11 mouse cellular contexts compared by ENCODE assay signal in the genomic region with DNA sequence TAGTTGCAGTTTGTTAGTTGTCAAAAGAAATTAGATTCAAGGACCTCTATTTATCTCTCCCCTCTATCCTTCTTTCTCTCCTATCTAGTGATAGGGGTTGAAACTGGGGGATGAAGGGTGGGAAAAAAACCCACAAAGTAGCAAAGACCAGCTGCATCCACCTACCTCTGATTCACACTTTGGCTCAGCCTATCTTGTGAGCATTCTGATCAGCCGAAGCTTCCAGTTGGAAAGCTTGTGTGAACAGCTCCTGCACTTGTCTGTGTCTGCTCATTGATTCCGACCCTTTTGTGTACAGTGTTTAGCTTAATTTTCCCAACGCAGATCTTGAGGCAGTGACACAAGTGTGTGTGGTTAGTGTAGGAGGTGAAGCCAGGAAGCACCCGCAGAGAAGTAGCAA. TPM values are rescaled to one million over a fixed set of nuclear protein-coding genes. Genes with fewer than 3 reads are reported as not detected.
DNase-seq lines count a peak whose midpoint lies in the region; ATAC-seq and TF ChIP-seq lines count a peak whose summit lies in the region.
"Had no signal": no experiment of that assay in that cellular context is flagged by ENCODE, and none has a peak within 500 bp of the region (broad histone marks: within the 10 kb centered on the region; RNA-seq: fewer than 3 reads in every experiment).

No protein-coding gene starts in this region.

- peaks cover 12% of the 10 kb centered on the region for H3K36me3 ChIP-seq in heart, embryonic 13.5 days
- peaks cover 8% of the 10 kb centered on the region for H3K36me3 ChIP-seq in lung, embryonic 14.5 days (ENCODE audit: insufficient read depth)
- H3K36me3 ChIP-seq in lung, postnatal 0 days (ENCODE audit: insufficient read depth, low read length) = no peaks in the 10 kb centered on the region
- H3K36me3 ChIP-seq in hindbrain, embryonic 16.5 days (ENCODE audit: control insufficient read depth, insufficient read depth, low read length) = 0 out of 2 replicates have a peak, but pooled peaks cover 2% of the 10 kb centered on the region

- TF ChIP-seq EP300 in lung, postnatal 0 days (IDR thresholded peaks at IDR 0.05) = no peak

- no peaks in the 10 kb centered on the region for H3K27me3 ChIP-seq in heart, embryonic 13.5 days (replicated peaks)
- no peaks in the 10 kb centered on the region for H3K27me3 ChIP-seq in lung, embryonic 14.5 days (ENCODE audit: insufficient read depth, low read length)
- no peaks in the 10 kb centered on the region for H3K27me3 ChIP-seq in lung, postnatal 0 days (replicated peaks; ENCODE audit: insufficient read depth, low read length)
- H3K27me3 ChIP-seq in hindbrain, embryonic 16.5 days (replicated peaks; ENCODE audit: control insufficient read depth, insufficient read depth, low read length) = no peaks in the 10 kb centered on the region

- H3K4me1 ChIP-seq in heart, embryonic 13.5 days = peaks cover 44% of the 10 kb centered on the region
- peaks cover 22% of the 10 kb centered on the region for H3K4me1 ChIP-seq in lung, embryonic 14.5 days (ENCODE audit: insufficient read depth)
- H3K4me1 ChIP-seq in lung, postnatal 0 days (ENCODE audit: insufficient read depth, low read depth, low read length) = peaks cover 19% of the 10 kb centered on the region; the same call in 1 of the 2 replicates
- H3K4me1 ChIP-seq in hindbrain, embryonic 16.5 days (ENCODE audit: control insufficient read depth, insufficient read depth, low read depth, low read length) = peaks cover 32% of the 10 kb centered on the region
- H3K4me1 ChIP-seq in olfactory bulb, adult 2 months (ENCODE audit: control insufficient read depth, insufficient read depth, low read length) = peaks cover 34% of the 10 kb centered on the region

- no peak for DNase-seq in heart, postnatal 25 days (ENCODE audit: low spot score)
- DNase-seq in lung, embryonic 14.5 days = no peak
- no peak for DNase-seq in lung, postnatal 0 days (ENCODE audit: low spot score)
- no peak for DNase-seq in gastrocnemius, postnatal 14 days
- DNase-seq in urinary bladder, postnatal 10 days (ENCODE audit: low spot score) = no peak
- DNase-seq: gastrocnemius, adult 2 months; kidney, postnatal 36 days had no signal

- H3K27ac ChIP-seq in heart, embryonic 13.5 days (replicated peaks) = peak overlapping the region; percentile 98
- H3K27ac ChIP-seq in lung, embryonic 14.5 days (ENCODE audit: low read depth) = no peak overlapping the region
- no peak overlapping the region for H3K27ac ChIP-seq in lung, postnatal 0 days (ENCODE audit: low read length)
- H3K27ac ChIP-seq in hindbrain, embryonic 16.5 days (ENCODE audit: low read depth, low read length) = peak overlapping the region; percentile 88
- peak overlapping the region; percentile 93 for H3K27ac ChIP-seq in olfactory bulb, adult 2 months (ENCODE audit: insufficient read depth, low read depth, low read length)
- H3K27ac ChIP-seq: liver, embryonic 14.5 days had no signal

- H3K9me3 ChIP-seq in heart, embryonic 13.5 days = no peaks in the 10 kb centered on the region
- H3K9me3 ChIP-seq in lung, embryonic 14.5 days (ENCODE audit: low read depth, low read length) = no peaks in the 10 kb centered on the region
- H3K9me3 ChIP-seq in lung, postnatal 0 days (ENCODE audit: low read length) = no peaks in the 10 kb centered on the region
- no peaks in the 10 kb centered on the region for H3K9me3 ChIP-seq in hindbrain, embryonic 16.5 days (ENCODE audit: control insufficient read depth, low read length)

- no peak overlapping the region for H3K4me3 ChIP-seq in heart, embryonic 13.5 days
- H3K4me3 ChIP-seq in lung, embryonic 14.5 days (ENCODE audit: low read depth, low read length) = no peak overlapping the region; the same call in 1 of the 2 replicates
- H3K4me3 ChIP-seq in lung, postnatal 0 days (ENCODE audit: low read depth, low read length) = no peak overlapping the region
- peak overlapping the region; percentile 66 for H3K4me3 ChIP-seq in hindbrain, embryonic 16.5 days (ENCODE audit: low read length)
- H3K4me3 ChIP-seq in olfactory bulb, adult 2 months (ENCODE audit: insufficient read depth, low read depth, low read length) = no peak overlapping the region

- peak overlapping the region; percentile 89 for H3K9ac ChIP-seq in heart, embryonic 13.5 days
- H3K9ac ChIP-seq in lung, embryonic 14.5 days = peak overlapping the region; percentile 69; the same call in 1 of the 2 replicates
- H3K9ac ChIP-seq in lung, postnatal 0 days (replicated peaks; ENCODE audit: low read depth) = no peak overlapping the region
- H3K9ac ChIP-seq in hindbrain, embryonic 16.5 days (ENCODE audit: low read depth, low read length) = peak overlapping the region; percentile 80
- H3K9ac ChIP-seq: liver, embryonic 14.5 days had no signal

- intact Hi-C loops in heart, postnatal 25 days (cut with DNase I) = loop anchor here (5.0 kb wide), 1 partner anchor 56 kb away; no protein-coding TSS in a partner anchor
- intact Hi-C loops in gastrocnemius, postnatal 14 days (cut with DNase I; ENCODE audit: low total_unique reads) = no loop called here

- ATAC-seq in heart, embryonic 13.5 days (ENCODE audit: extremely low read depth, insufficient number of reproducible peaks, low FRiP score, low TSS enrichment) = no peak
- ATAC-seq in lung, embryonic 14.5 days (ENCODE audit: insufficient read depth) = no peak
- ATAC-seq in lung, postnatal 0 days = no peak
- no peak for ATAC-seq in hindbrain, embryonic 16.5 days

- WGBS in heart, embryonic 13.5 days = 64% methylated on average over 4 of the region's 4 CpGs
- WGBS in lung, embryonic 14.5 days = 63% methylated on average over 4 of the region's 4 CpGs
- WGBS in lung, postnatal 0 days = 68% methylated on average over 4 of the region's 4 CpGs
- WGBS in hindbrain, embryonic 16.5 days = 77% methylated on average over 4 of the region's 4 CpGs
- WGBS in olfactory bulb, adult 2 months = 15% methylated on average over 4 of the region's 4 CpGs

- H3K4me2 ChIP-seq in heart, embryonic 13.5 days = peak overlapping the region; percentile 94
- H3K4me2 ChIP-seq in lung, embryonic 14.5 days = peak overlapping the region; percentile 83
- H3K4me2 ChIP-seq in lung, postnatal 0 days (replicated peaks; ENCODE audit: low read depth, low read length) = no peak overlapping the region
- peak overlapping the region; percentile 76 for H3K4me2 ChIP-seq in hindbrain, embryonic 16.5 days (ENCODE audit: low read length)

- no peak for TF ChIP-seq POLR2A in olfactory bulb, adult 2 months (IDR thresholded peaks at IDR 0.05; ENCODE audit: insufficient read depth, low read depth, low read length)

- no peak for TF ChIP-seq CTCF in lung, embryonic 14.5 days (IDR thresholded peaks at IDR 0.05; ENCODE audit: low read depth)
- no peak for TF ChIP-seq CTCF in lung, postnatal 0 days (IDR thresholded peaks at IDR 0.05)
- no peak for TF ChIP-seq CTCF in olfactory bulb, adult 2 months (IDR thresholded peaks at IDR 0.05; ENCODE audit: insufficient read depth, low read depth, low read length)

RNA-seq across cellular contexts. Expression of gene Ccdc71, which starts 6.9 kb away (rescaled TPM):
- polyA plus RNA-seq in heart, embryonic 13.5 days (2015; fragmentation: Nextera tagmentation; extraction: Ambion mirVana) = 36.3 and 42.7 TPM in 2 replicates
- total RNA-seq in heart, postnatal 25 days (2021) = 10 to 100 TPM; 25.8 to 26.4 TPM
- 46.7 and 46.9 TPM in 2 replicates for polyA plus RNA-seq in lung, embryonic 14.5 days (2014; fragmentation: Nextera tagmentation; extraction: Ambion mirVana)
- polyA plus RNA-seq in lung, postnatal 0 days (2015; fragmentation: Nextera tagmentation; extraction: Ambion mirVana) = 42.1 and 44.3 TPM in 2 replicates
- 57.6 and 68.3 TPM in 2 replicates for polyA plus RNA-seq in hindbrain, embryonic 16.5 days (2015; fragmentation: Nextera tagmentation; extraction: Ambion mirVana)
- not detected in 2 replicates for polyA plus RNA-seq in olfactory bulb, adult 2 months (2012; ENCODE audit: insufficient read depth, insufficient read length, low replicate concordance, missing spikeins)
- total RNA-seq in gastrocnemius, postnatal 14 days (2021) = 10 to 100 TPM; 15.6 to 17.5 TPM

RNA-seq across cellular contexts. Expression of gene Klhdc8b, which starts 7.9 kb away (rescaled TPM):
- 90.6 and 106 TPM in 2 replicates for polyA plus RNA-seq in heart, embryonic 13.5 days (2015; fragmentation: Nextera tagmentation; extraction: Ambion mirVana)
- 10 to 100 TPM in 1 of 2 experiments, 1 to 10 TPM in 1; 9.5 to 10.1 TPM for total RNA-seq in heart, postnatal 25 days (2021)
- polyA plus RNA-seq in lung, embryonic 14.5 days (2014; fragmentation: Nextera tagmentation; extraction: Ambion mirVana) = 46.4 and 46.7 TPM in 2 replicates
- polyA plus RNA-seq in lung, postnatal 0 days (2015; fragmentation: Nextera tagmentation; extraction: Ambion mirVana) = 60.5 and 77.6 TPM in 2 replicates
- 54.8 and 68.6 TPM in 2 replicates for polyA plus RNA-seq in hindbrain, embryonic 16.5 days (2015; fragmentation: Nextera tagmentation; extraction: Ambion mirVana)
- not detected in 2 replicates for polyA plus RNA-seq in olfactory bulb, adult 2 months (2012; ENCODE audit: insufficient read depth, insufficient read length, low replicate concordance, missing spikeins)
- total RNA-seq in gastrocnemius, postnatal 14 days (2021) = 1 to 10 TPM; 4.1 to 4.6 TPM

RNA-seq across cellular contexts. Expression of gene BC048562, which starts 17.2 kb away (rescaled TPM):
- polyA plus RNA-seq in heart, embryonic 13.5 days (2015; fragmentation: Nextera tagmentation; extraction: Ambion mirVana) = not detected in 2 replicates
- not detected for total RNA-seq in heart, postnatal 25 days (2021)
- polyA plus RNA-seq in lung, embryonic 14.5 days (2014; fragmentation: Nextera tagmentation; extraction: Ambion mirVana) = not detected in 2 replicates
- not detected in 2 replicates for polyA plus RNA-seq in lung, postnatal 0 days (2015; fragmentation: Nextera tagmentation; extraction: Ambion mirVana)
- not detected in 2 replicates for polyA plus RNA-seq in hindbrain, embryonic 16.5 days (2015; fragmentation: Nextera tagmentation; extraction: Ambion mirVana)
- not detected in 2 replicates for polyA plus RNA-seq in olfactory bulb, adult 2 months (2012; ENCODE audit: insufficient read depth, insufficient read length, low replicate concordance, missing spikeins)
- total RNA-seq in gastrocnemius, postnatal 14 days (2021) = not detected
- total RNA-seq: gastrocnemius, adult 2 months had no signal
- polyA plus RNA-seq: liver, embryonic 14.5 days had no signal

RNA-seq across cellular contexts. Expression of gene Ccdc36, which starts 25.2 kb away (rescaled TPM):
- polyA plus RNA-seq in heart, embryonic 13.5 days (2015; fragmentation: Nextera tagmentation; extraction: Ambion mirVana) = 0.71 and 0.80 TPM in 2 replicates
- not detected for total RNA-seq in heart, postnatal 25 days (2021)
- polyA plus RNA-seq in lung, embryonic 14.5 days (2014; fragmentation: Nextera tagmentation; extraction: Ambion mirVana) = 3.0 and 4.1 TPM in 2 replicates
- 0.31 and 0.56 TPM in 2 replicates for polyA plus RNA-seq in lung, postnatal 0 days (2015; fragmentation: Nextera tagmentation; extraction: Ambion mirVana)
- polyA plus RNA-seq in hindbrain, embryonic 16.5 days (2015; fragmentation: Nextera tagmentation; extraction: Ambion mirVana) = 1.6 and 1.7 TPM in 2 replicates
- polyA plus RNA-seq in olfactory bulb, adult 2 months (2012; ENCODE audit: insufficient read depth, insufficient read length, low replicate concordance, missing spikeins) = not detected in 2 replicates
- total RNA-seq in gastrocnemius, postnatal 14 days (2021) = under 1 TPM in 1 of 2 experiments, not detected in 1; 0.16 TPM
- total RNA-seq: gastrocnemius, adult 2 months had no signal

RNA-seq across cellular contexts. Expression of gene Lamb2, which starts 26.1 kb away (rescaled TPM):
- 45.3 and 49.0 TPM in 2 replicates for polyA plus RNA-seq in heart, embryonic 13.5 days (2015; fragmentation: Nextera tagmentation; extraction: Ambion mirVana)
- 100 to 1,000 TPM; 354 to 360 TPM for total RNA-seq in heart, postnatal 25 days (2021)
- 47.9 and 48.6 TPM in 2 replicates for polyA plus RNA-seq in lung, embryonic 14.5 days (2014; fragmentation: Nextera tagmentation; extraction: Ambion mirVana)
- polyA plus RNA-seq in lung, postnatal 0 days (2015; fragmentation: Nextera tagmentation; extraction: Ambion mirVana) = 54.8 and 55.2 TPM in 2 replicates
- polyA plus RNA-seq in hindbrain, embryonic 16.5 days (2015; fragmentation: Nextera tagmentation; extraction: Ambion mirVana) = 17.1 and 26.5 TPM in 2 replicates
- polyA plus RNA-seq in olfactory bulb, adult 2 months (2012; ENCODE audit: insufficient read depth, insufficient read length, low replicate concordance, missing spikeins) = not detected in 2 replicates
- 100 to 1,000 TPM; 118 to 125 TPM for total RNA-seq in gastrocnemius, postnatal 14 days (2021)

Comparison
In these comparisons a context has a peak if more than half of its experiments do, and no peak if none do; other contexts are left out.
1. H3K27ac ChIP-seq: peak in heart, embryonic 13.5 days (single experiment), hindbrain, embryonic 16.5 days (single experiment) and olfactory bulb, adult 2 months (single experiment); none in lung, embryonic 14.5 days (single experiment) and lung, postnatal 0 days (single experiment).
2. RNA of gene Ccdc71, which starts 6.9 kb away (polyA plus RNA-seq): 57.6 to 68.3 TPM in hindbrain, embryonic 16.5 days, 46.7 to 46.9 TPM in lung, embryonic 14.5 days, 36.3 to 42.7 TPM in heart, embryonic 13.5 days and 42.1 to 44.3 TPM in lung, postnatal 0 days; not detected in olfactory bulb, adult 2 months; every median in the first group is over 10 times any median in the second.
3. RNA of gene Klhdc8b, which starts 7.9 kb away (polyA plus RNA-seq): 90.6 to 106 TPM in heart, embryonic 13.5 days, 60.5 to 77.6 TPM in lung, postnatal 0 days, 54.8 to 68.6 TPM in hindbrain, embryonic 16.5 days and 46.4 to 46.7 TPM in lung, embryonic 14.5 days; not detected in olfactory bulb, adult 2 months; every median in the first group is over 10 times any median in the second.